Mouse (Mus musculus) MEL (cell line): ENCODE data around the gene Hcrt.

ENCODE experiments used
- CTCF ChIP-seq, 3 experiments: IDR thresholded peaks in 2 of 3; conservative IDR thresholded peaks in 1 of 3; 2 replicates each; pipeline ENCODE4 v1.5.1; 2011 to 2012; ENCODE audit warnings: low read length in 3 of 3, low read depth in 2 of 3, mild to moderate bottlenecking in 2 of 3, improper control_type of control experiment in 1 of 3, inconsistent platforms in 1 of 3, mixed read lengths in 1 of 3, moderate library complexity in 1 of 3; ENCODE audit not compliant: control insufficient read depth in 1 of 3, insufficient read depth in 1 of 3, poor library complexity in 1 of 3, severe bottlenecking in 1 of 3
- E2F4 ChIP-seq: IDR thresholded peaks from 2 replicates; pipeline ENCODE4 v1.6.1; 2011; ENCODE audit warnings: low read depth, low read length, improper control_type of control experiment, borderline replicate concordance
- MAX ChIP-seq: IDR thresholded peaks from 2 replicates; pipeline ENCODE4 v1.6.1; 2011; ENCODE audit warnings: low read length, improper control_type of control experiment
- MYB ChIP-seq: IDR thresholded peaks from 2 replicates; pipeline ENCODE4 v1.6.1; 2011; ENCODE audit warnings: mild to moderate bottlenecking, low read depth, low read length, improper control_type of control experiment
- NRF1 ChIP-seq: IDR thresholded peaks from 2 replicates; pipeline ENCODE4 v1.6.1; 2014; ENCODE audit warnings: low read depth, mild to moderate bottlenecking, inconsistent platforms, low read length, improper control_type of control experiment, moderate library complexity; ENCODE audit not compliant: poor library complexity, insufficient read depth, severe bottlenecking
- POLR2A ChIP-seq, 2 experiments: IDR thresholded peaks; 2 replicates each; pipeline ENCODE4 v1.6.1; 2011 to 2012; ENCODE audit warnings: low read length in 2 of 2, mild to moderate bottlenecking in 2 of 2, control low read depth in 1 of 2, improper control_type of control experiment in 1 of 2, low read depth in 1 of 2, moderate library complexity in 1 of 2; ENCODE audit not compliant: control insufficient read depth in 1 of 2, insufficient read depth in 1 of 2, poor library complexity in 1 of 2
- POLR2AphosphoS2 ChIP-seq: IDR thresholded peaks from 2 replicates; pipeline ENCODE4 v1.6.1; 2011; ENCODE audit warnings: low read length, improper control_type of control experiment
- RAD21 ChIP-seq: IDR thresholded peaks from 2 replicates; pipeline ENCODE4 v1.6.1; 2011; ENCODE audit warnings: mild to moderate bottlenecking, low read depth, low read length, improper control_type of control experiment
- TAL1 ChIP-seq: IDR thresholded peaks from 2 replicates; pipeline ENCODE4 v1.6.1; 2012; ENCODE audit warnings: mild to moderate bottlenecking, inconsistent platforms, low read length, moderate library complexity, mixed read lengths
- TCF12 ChIP-seq: IDR thresholded peaks from 2 replicates; pipeline ENCODE4 v1.6.1; 2014; ENCODE audit warnings: low read depth, mild to moderate bottlenecking, inconsistent platforms, low read length, improper control_type of control experiment, moderate library complexity
- USF2 ChIP-seq, 2 experiments: IDR thresholded peaks; 2 replicates each; pipeline ENCODE4 v1.6.1; 2011 to 2012; ENCODE audit warnings: improper control_type of control experiment in 2 of 2, low read length in 2 of 2, borderline replicate concordance in 1 of 2, inconsistent platforms in 1 of 2, low read depth in 1 of 2, mild to moderate bottlenecking in 1 of 2; ENCODE audit not compliant: insufficient read depth in 1 of 2
- ZKSCAN1 ChIP-seq: IDR thresholded peaks from 2 replicates; pipeline ENCODE4 v1.6.1; 2012; ENCODE audit warnings: low read depth, mild to moderate bottlenecking, inconsistent platforms, low read length, improper control_type of control experiment, moderate library complexity
- ZNF384 ChIP-seq: IDR thresholded peaks from 2 replicates; pipeline ENCODE4 v1.6.1; 2012; ENCODE audit warnings: low read depth, mild to moderate bottlenecking, inconsistent platforms, low read length, improper control_type of control experiment

- TF ChIP-seq CTCF (IDR thresholded peaks at IDR 0.05 in 2 of 3, conservative IDR thresholded peaks at IDR 0.05 in 1 of 3; ENCODE audit: control insufficient read depth in 1 of 3, insufficient read depth in 1 of 3, low read depth in 2 of 3, low read length in 3 of 3, poor library complexity in 1 of 3, severe bottlenecking in 1 of 3) = no peak
- TF ChIP-seq POLR2A (IDR thresholded peaks at IDR 0.05; ENCODE audit: control insufficient read depth in 1 of 2, insufficient read depth in 1 of 2, low read depth in 1 of 2, low read length in 2 of 2, poor library complexity in 1 of 2) = no peak
- no peak for TF ChIP-seq POLR2AphosphoS2
- TF ChIP-seq MYB = no peak
- TF ChIP-seq TCF12 = no peak
- TF ChIP-seq E2F4 = 0 out of 2 replicates have a peak, but pooled peaks have one; percentile 52
- no peak for TF ChIP-seq ZKSCAN1
- no peak for TF ChIP-seq TAL1
- TF ChIP-seq ZNF384 = no peak
- TF ChIP-seq RAD21 = no peak
- no peak for TF ChIP-seq MAX
- TF ChIP-seq NRF1 = no peak
- no peak for TF ChIP-seq USF2 (IDR thresholded peaks at IDR 0.05; ENCODE audit: borderline replicate concordance in 1 of 2, insufficient read depth in 1 of 2, low read depth in 1 of 2, low read length in 2 of 2)
These were observed 32.8 kb downstream of the Hcrt start for GRCm38 (mm10) chr11:100729976-100730375.
